Mouse (Mus musculus) CH12.LX (cell line): ENCODE measurements around the gene Gm9376.

ENCODE experiments used
- CHD2 ChIP-seq: IDR thresholded peaks from 2 replicates; pipeline ENCODE4 v1.6.1; 2011; ENCODE audit warnings: low read length, improper control_type of control experiment
- EP300 ChIP-seq: IDR thresholded peaks from 2 replicates; pipeline ENCODE4 v1.6.1; 2011; ENCODE audit warnings: low read length, improper control_type of control experiment
- POLR2AphosphoS2 ChIP-seq: IDR thresholded peaks from 2 replicates; pipeline ENCODE4 v1.6.1; 2011; ENCODE audit warnings: low read depth, low read length, improper control_type of control experiment
- TCF12 ChIP-seq: IDR thresholded peaks from 2 replicates; pipeline ENCODE4 v1.6.1; 2014; ENCODE audit warnings: low read depth, mild to moderate bottlenecking, inconsistent platforms, low read length, improper control_type of control experiment
- UBTF ChIP-seq: IDR thresholded peaks from 2 replicates; pipeline ENCODE4 v1.6.1; 2012; ENCODE audit warnings: low read depth, mild to moderate bottlenecking, inconsistent platforms, low read length, improper control_type of control experiment, moderate library complexity
- ZC3H11A ChIP-seq: IDR thresholded peaks from 2 replicates; pipeline ENCODE4 v1.6.1; 2012; ENCODE audit warnings: low read depth, mild to moderate bottlenecking, inconsistent platforms, low read length, improper control_type of control experiment

DNA sequence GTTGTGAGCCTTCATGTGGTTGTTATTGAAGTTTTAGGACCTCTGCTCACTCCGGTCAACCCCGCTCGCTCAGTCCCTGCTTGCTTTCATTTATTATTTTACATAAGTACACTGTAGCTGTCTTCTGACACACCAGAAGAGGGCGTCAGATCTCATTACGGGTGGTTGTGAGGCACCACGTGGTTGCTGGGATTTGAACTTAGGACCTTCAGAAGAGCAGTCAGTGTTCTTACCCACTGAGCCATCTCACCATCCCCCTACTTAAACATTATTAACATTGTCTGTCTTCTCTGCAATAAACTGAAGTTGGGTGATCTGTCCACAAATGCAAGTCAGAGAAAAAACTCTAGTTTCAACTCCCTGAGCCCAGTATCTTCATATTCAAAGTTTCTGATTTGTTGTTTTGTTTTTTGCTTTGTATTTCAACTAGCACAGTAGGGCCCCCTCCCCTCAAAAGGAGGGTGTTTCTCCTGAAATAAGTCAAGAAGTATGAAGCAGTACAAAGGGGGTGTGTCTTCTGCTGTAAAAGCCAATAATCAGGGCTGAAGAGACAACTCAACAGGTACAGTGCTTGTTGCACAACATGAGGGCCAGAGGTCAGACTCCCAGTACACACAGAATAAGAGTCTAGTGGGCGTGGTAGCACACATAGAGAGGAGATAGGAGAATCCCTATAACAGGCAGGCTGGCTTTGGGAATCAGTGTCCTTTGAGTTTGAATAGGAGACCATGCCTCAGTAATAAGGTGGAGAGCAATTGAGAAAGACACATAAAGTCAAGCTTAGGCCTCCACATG, 11.1 kb downstream of the Gm9376 start:
- no peak for TF ChIP-seq TCF12
- TF ChIP-seq UBTF: no peak
- TF ChIP-seq ZC3H11A: no peak
- TF ChIP-seq POLR2AphosphoS2: no peak
- TF ChIP-seq CHD2: no peak
- TF ChIP-seq EP300: no peak
